Mouse (Mus musculus) gonadal fat pad, adult 2 months (tissue): ENCODE data around the gene Olfr1120. TPM values are rescaled to one million over a fixed set of nuclear protein-coding genes. Genes with fewer than 3 reads are reported as not detected.
"Not testable (repeated sequence)": the region's sequence is repeated elsewhere in the genome, so short reads cannot be mapped to it uniquely, and the experiment has no call there.

Source experiments
- DNase-seq: peaks from one replicate; pipeline ENCODE4 v3.0.0-alpha.2; 2012; ENCODE audit warnings: low read depth
- polyA plus RNA-seq: library from polyadenylated mRNA; depleted of rRNA; stranded (reverse); fragments of >200 nt; gene quantifications from 2 replicates; pipeline ENCODE4 v1.2.3, GENCODE M21; 2012; rRNA removed

The Olfr1120 gene
- not detected in 2 replicates for polyA plus RNA-seq

DNA sequence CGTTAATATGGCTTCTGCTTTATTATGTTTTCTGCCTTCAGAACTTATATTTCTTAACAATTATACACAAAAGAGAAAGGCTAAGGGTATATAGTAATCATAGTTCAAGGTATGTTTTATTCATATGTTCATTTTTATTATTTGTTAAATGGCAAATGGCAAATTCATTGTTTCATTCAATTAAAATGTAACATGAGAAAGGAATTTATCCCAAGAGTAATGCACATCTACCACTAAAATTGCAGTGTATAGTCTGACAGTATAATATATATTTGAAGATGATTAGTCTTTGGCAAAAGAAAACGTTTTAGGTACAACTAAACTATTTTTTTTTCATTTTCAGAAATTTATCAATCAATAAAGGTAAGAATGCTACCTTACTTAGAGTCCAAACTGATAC, at the start of gene Olfr1120:
Gene Olfr1120, plus strand, starts transcription at position 301 of the 400 bp plus-strand sequence.
- no peak for DNase-seq

DNA sequence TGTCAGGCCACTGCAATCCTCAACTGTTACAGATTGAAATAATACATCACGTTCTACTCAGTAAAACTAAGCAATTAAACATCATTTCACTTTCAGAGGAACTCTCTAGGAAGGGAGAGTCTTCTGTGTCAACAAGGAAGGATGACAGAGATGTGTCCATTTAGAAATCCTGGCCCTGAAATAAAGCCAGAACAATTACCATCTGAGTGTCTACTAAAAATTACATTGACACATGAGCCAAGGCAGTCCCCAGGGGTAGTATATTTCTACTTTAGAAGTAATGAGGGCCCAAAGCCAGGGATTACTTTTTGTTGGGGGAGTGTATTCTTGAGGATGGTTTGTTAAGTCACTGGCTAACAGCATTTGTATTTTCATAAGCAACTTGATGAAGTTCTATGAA, 47.3 kb upstream of the Olfr1120 start, which contains the start of gene Olfr1118:
Gene Olfr1118, plus strand, starts transcription at position 301 of the 400 bp plus-strand sequence.
- no peak for DNase-seq

DNA sequence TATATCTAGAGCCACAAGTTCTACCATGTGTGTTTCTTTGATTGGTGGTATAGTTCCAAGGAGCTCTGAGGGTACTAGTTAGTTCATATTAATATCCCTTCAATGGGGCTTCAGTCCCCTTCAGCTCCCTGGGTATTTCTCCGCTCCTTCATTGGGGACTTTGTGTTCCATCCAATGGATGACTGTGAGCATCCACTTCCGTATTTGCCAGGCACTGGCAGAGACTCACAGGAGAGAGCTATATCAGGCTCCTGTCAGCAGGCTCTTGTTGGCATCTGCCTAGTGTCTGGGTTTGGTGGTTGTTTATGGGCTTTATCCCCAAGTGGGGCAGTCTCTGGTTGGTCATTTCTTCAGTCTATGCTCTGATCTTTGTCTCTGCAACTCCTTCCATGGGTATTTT, 5.5 kb downstream of the Olfr1120 start:
- not testable (repeated sequence) for DNase-seq

DNA sequence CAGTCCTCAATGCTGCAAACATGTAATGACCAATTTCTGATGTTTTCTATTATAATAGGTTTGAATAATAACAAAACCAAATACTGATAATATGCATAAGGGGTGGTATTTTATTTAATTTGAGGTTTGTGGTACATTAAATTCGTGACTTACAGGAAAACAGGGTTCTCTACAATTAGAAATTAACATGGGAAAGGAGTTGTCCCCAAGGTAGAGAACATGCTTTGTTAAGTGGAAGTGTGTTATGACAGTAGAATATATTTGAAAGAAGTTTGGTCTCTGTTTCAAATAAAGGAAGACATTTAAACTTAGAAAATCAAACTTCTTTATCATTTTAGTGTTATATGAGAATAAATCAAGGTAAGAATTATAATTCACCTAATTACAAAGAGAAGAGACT, 15.0 kb downstream of the Olfr1120 start, which contains the start of gene Olfr1121:
Gene Olfr1121, plus strand, starts transcription at position 301 of the 400 bp plus-strand sequence.
- DNase-seq: no peak

DNA sequence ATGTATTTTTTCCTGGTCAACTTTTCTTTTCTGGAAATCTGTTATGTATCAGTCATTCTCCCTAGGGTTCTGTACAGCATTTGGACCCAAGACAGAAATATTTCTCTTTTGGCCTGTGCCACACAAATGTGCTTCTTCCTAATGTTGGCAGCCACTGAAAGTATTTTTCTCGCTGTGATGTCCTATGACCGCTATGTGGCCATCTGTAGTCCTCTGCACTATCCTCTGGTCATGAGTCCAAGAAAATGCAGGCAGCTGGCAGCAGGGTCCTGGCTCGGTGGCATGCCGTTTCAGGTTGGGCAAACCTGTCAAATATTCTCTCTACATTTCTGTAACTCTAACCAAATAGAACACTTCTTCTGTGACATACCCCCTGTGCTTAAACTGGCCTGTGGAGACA, 17.1 kb downstream of the Olfr1120 start:
- DNase-seq: no peak

DNA sequence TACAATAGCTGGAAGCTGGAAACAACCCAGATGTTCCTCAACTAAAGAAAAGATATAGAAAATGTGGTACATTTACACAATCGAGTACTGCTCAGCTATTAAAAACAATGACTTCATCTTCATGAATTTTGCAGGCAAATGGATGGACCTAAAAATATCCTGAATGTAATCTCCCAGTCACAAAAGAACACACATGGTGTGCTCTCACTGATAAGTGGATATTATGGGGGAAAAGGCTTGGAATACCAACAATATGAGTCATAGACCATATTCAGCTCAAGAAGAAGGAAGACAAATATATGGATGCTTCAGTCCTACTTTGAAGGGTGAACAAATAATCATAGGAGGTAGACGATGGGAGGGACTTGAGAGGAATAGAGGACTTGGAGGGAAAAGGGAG, 29.3 kb downstream of the Olfr1120 start:
- no peak for DNase-seq

DNA sequence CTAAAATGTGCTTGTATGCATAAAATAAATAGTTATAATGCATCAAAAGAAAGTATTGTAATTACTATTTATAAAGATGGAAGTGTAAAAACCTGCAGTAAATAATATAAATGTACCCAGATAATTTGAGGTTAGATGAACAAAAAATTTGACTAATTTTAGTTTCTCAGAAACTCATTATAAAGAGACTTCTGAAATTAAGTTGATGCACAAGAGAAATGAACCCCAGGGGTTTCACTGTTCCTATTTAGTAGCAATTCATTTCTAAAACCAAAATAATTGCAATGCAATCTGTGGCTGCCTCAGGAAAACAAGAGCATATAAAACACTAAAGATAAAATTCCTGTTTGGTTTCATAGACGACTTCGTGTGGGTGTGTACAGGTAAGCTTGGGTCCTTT, 30.9 kb downstream of the Olfr1120 start, which contains the start of gene Olfr1122:
Gene Olfr1122, plus strand, starts transcription at position 301 of the 400 bp plus-strand sequence.
- no peak for DNase-seq

DNA sequence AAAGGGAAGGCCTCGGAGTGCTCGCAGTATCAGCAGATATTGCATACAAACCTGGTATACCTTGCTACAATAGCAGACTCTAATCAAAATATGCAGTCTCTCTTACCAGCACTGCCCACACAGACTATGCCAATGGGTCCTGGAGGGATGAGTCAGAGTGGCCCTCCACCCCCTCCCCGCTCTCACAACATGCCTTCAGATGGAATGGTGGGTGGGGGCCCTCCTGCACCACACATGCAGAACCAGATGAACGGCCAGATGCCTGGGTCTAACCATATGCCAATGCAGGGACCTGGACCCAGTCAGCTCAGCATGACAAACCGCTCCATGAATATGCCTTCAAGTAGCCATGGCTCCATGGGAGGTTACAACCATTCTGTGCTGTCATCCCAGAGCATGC, 39.0 kb downstream of the Olfr1120 start:
- not testable (repeated sequence) for DNase-seq

DNA sequence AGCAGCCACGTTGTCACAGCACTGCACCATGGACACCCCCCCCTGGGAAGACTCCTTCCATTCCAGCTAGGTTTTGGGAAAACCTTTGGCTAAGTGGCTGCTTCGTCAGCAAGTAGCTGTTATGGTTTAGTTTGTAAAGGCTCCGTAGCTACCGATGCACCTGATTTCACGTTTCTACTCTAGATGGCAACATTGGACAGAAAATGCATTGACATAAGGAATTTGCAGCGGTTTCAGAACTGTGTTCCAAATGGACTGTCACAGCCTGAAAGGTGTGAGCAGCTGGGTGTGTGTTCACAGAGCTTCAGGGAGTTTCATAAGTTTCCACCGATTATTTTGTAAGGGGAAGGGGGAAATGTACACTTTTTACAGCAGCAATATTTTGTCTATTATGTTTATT, 40.1 kb downstream of the Olfr1120 start:
- DNase-seq: not testable (repeated sequence)

Other genes with a start within 250 kb of the Olfr1120 start
- not detected in 2 replicates for gene Olfr259, start 240.2 kb upstream of the Olfr1120 start, polyA plus RNA-seq
- gene Olfr1110, start 214.5 kb upstream of the Olfr1120 start, polyA plus RNA-seq: not detected in 2 replicates
- not detected in 2 replicates for gene Olfr1111, start 202.2 kb upstream of the Olfr1120 start, polyA plus RNA-seq
- not detected in 2 replicates for gene Olfr1112, start 167.0 kb upstream of the Olfr1120 start, polyA plus RNA-seq
- not detected in 2 replicates for gene Olfr1113, start 145.8 kb upstream of the Olfr1120 start, polyA plus RNA-seq
- not detected in 2 replicates for gene Olfr1115, start 106.8 kb upstream of the Olfr1120 start, polyA plus RNA-seq
- gene Olfr1116, start 87.3 kb upstream of the Olfr1120 start, polyA plus RNA-seq: not detected in 2 replicates
- gene Olfr1118, start 47.2 kb upstream of the Olfr1120 start, polyA plus RNA-seq: not detected in 2 replicates
- not detected in 2 replicates for gene Olfr1121, start 15.1 kb downstream of the Olfr1120 start, polyA plus RNA-seq
- not detected in 2 replicates for gene Olfr1122, start 31.0 kb downstream of the Olfr1120 start, polyA plus RNA-seq
- gene Olfr1123, start 61.8 kb downstream of the Olfr1120 start, polyA plus RNA-seq: not detected in 2 replicates
- gene Olfr1124, start 75.5 kb downstream of the Olfr1120 start, polyA plus RNA-seq: not detected in 2 replicates
- not detected in 2 replicates for gene Olfr1126, start 99.1 kb downstream of the Olfr1120 start, polyA plus RNA-seq
- gene Pramel7, start 142.3 kb downstream of the Olfr1120 start, polyA plus RNA-seq: not detected in 2 replicates
- gene Pramel6, start 151.8 kb downstream of the Olfr1120 start, polyA plus RNA-seq: not detected in 2 replicates
- gene Olfr153, start 177.0 kb downstream of the Olfr1120 start, polyA plus RNA-seq: not detected in 2 replicates
- not detected in 2 replicates for gene Olfr1128, start 190.7 kb downstream of the Olfr1120 start, polyA plus RNA-seq
- not detected in 2 replicates for gene Olfr1129, start 219.1 kb downstream of the Olfr1120 start, polyA plus RNA-seq